In genomic region chr9:21454556-21454955, GRCm38 (mm10) we compare ENCODE assay signal across 20 mouse cellular contexts. TPM values are rescaled to one million over a fixed set of nuclear protein-coding genes. Genes with fewer than 3 reads are reported as not detected.
DNase-seq lines count a peak whose midpoint lies in the region; ATAC-seq and TF ChIP-seq lines count a peak whose summit lies in the region.
"Had no signal": no experiment of that assay in that cellular context is flagged by ENCODE, and none has a peak within 500 bp of the region (broad histone marks: within the 10 kb centered on the region; RNA-seq: fewer than 3 reads in every experiment).

No protein-coding gene starts in this region.

- intact Hi-C loops in gastrocnemius, adult 2 months (cut with DNase I), result no loop called here
- intact Hi-C loops in left cerebral cortex, adult 2 months (cut with DNase I), result no loop called here
- intact Hi-C loops in left cerebral cortex, postnatal 25 days (cut with DNase I), result no loop called here

- no peak overlapping the region for H3K4me3 ChIP-seq in gastrocnemius, adult 2 months
- no peak overlapping the region for H3K4me3 ChIP-seq in left cerebral cortex, adult 2 months
- peak overlapping the region; percentile 56 for H3K4me3 ChIP-seq in megakaryocyte, embryonic 14.5 days (replicated peaks)
- H3K4me3 ChIP-seq: liver, embryonic 15.5 days; midbrain, embryonic 12.5 days; neural tube, embryonic 15.5 days had no signal

- peaks cover 66% of the 10 kb centered on the region for H3K36me3 ChIP-seq in megakaryocyte, embryonic 14.5 days (replicated peaks; ENCODE audit: low read length)
- H3K36me3 ChIP-seq: neural tube, embryonic 15.5 days had no signal

- TF ChIP-seq CTCF in gastrocnemius, adult 2 months (IDR thresholded peaks at IDR 0.05), result no peak
- TF ChIP-seq CTCF in left cerebral cortex, adult 2 months (IDR thresholded peaks at IDR 0.05), result no peak

- ATAC-seq in megakaryocyte, adult 5-6 weeks (ENCODE audit: poor library complexity, severe bottlenecking), result no peak
- ATAC-seq: forebrain, embryonic 14.5 days; hindbrain, embryonic 16.5 days; intestine, embryonic 16.5 days had no signal

- peaks cover 100% of the 10 kb centered on the region for H3K4me1 ChIP-seq in megakaryocyte, embryonic 14.5 days
- H3K4me1 ChIP-seq: midbrain, embryonic 12.5 days had no signal

- no peaks in the 10 kb centered on the region for H3K9me3 ChIP-seq in megakaryocyte, embryonic 14.5 days
- H3K9me3 ChIP-seq: liver, embryonic 15.5 days; midbrain, embryonic 12.5 days; neural tube, embryonic 15.5 days had no signal

- no peak for DNase-seq in gastrocnemius, adult 2 months
- DNase-seq in gastrocnemius, postnatal 4 days (ENCODE audit: low spot score in 2 of 2), result no peak
- DNase-seq in left cerebral cortex, adult 2 months (ENCODE audit: extremely low spot score in 1 of 2, low spot score in 2 of 2), result no peak
- no peak for DNase-seq in left cerebral cortex, postnatal 25 days (ENCODE audit: low spot score in 2 of 2)
- no peak for DNase-seq in thymus, postnatal 10 days (ENCODE audit: low spot score in 2 of 2)
- DNase-seq: adrenal gland, postnatal 10 days; cerebellum, adult 9-10 months; gastrocnemius, postnatal 10 days; heart, adult 11 months; layer of hippocampus, postnatal 36 days; liver had no signal

- peak overlapping the region; percentile 40; the same call in 1 of the 2 replicates for H3K27ac ChIP-seq in gastrocnemius, adult 2 months
- peak overlapping the region; percentile 74; the same call in 1 of the 2 replicates for H3K27ac ChIP-seq in left cerebral cortex, adult 2 months
- H3K27ac ChIP-seq: kidney, postnatal 0 days; liver, embryonic 15.5 days; midbrain, embryonic 12.5 days; neural tube, embryonic 15.5 days had no signal

- H3K27me3 ChIP-seq in megakaryocyte, embryonic 14.5 days (replicated peaks), result no peaks in the 10 kb centered on the region
- H3K27me3 ChIP-seq: liver, embryonic 15.5 days; midbrain, embryonic 12.5 days; neural tube, embryonic 15.5 days had no signal

RNA-seq across cellular contexts. Expression of gene Dnm2, which starts 29.8 kb away (rescaled TPM):
- 10 to 100 TPM; 38.2 to 41.8 TPM for total RNA-seq in gastrocnemius, adult 2 months (2021)
- total RNA-seq in gastrocnemius, postnatal 4 days (2021), result 10 to 100 TPM; 75.0 to 86.0 TPM
- total RNA-seq in left cerebral cortex, adult 2 months (2021), result 10 to 100 TPM; 56.1 to 61.0 TPM
- 10 to 100 TPM; 55.5 to 63.4 TPM for total RNA-seq in left cerebral cortex, postnatal 25 days (2021)
- polyA plus RNA-seq in megakaryocyte, embryonic 14.5 days (2012; ENCODE audit: insufficient read depth, low replicate concordance), result 714 and 929 TPM in 2 replicates
- total RNA-seq in megakaryocyte, adult 5-6 weeks (2015), result 94.9 and 101 TPM in 2 replicates
- total RNA-seq in megakaryocyte, adult 5-6 weeks (2017), result 131 and 144 TPM in 2 replicates

RNA-seq across cellular contexts. Expression of gene Qtrt1, which starts 42.9 kb away (rescaled TPM):
- 1 to 10 TPM; 7.0 to 8.4 TPM for total RNA-seq in gastrocnemius, adult 2 months (2021)
- 10 to 100 TPM; 15.1 to 18.5 TPM for total RNA-seq in gastrocnemius, postnatal 4 days (2021)
- 10 to 100 TPM; 26.2 to 35.7 TPM for total RNA-seq in left cerebral cortex, adult 2 months (2021)
- total RNA-seq in left cerebral cortex, postnatal 25 days (2021), result 10 to 100 TPM; 22.2 to 30.7 TPM
- 20.1 and 20.7 TPM in 2 replicates for polyA plus RNA-seq in megakaryocyte, embryonic 14.5 days (2012; ENCODE audit: insufficient read depth, low replicate concordance)
- 5.4 and 11.8 TPM in 2 replicates for total RNA-seq in megakaryocyte, adult 5-6 weeks (2015)
- 6.7 and 9.8 TPM in 2 replicates for total RNA-seq in megakaryocyte, adult 5-6 weeks (2017)

RNA-seq across cellular contexts. Expression of gene Tmed1, which starts 55.5 kb away (rescaled TPM):
- 10 to 100 TPM; 28.9 to 35.8 TPM for total RNA-seq in gastrocnemius, adult 2 months (2021)
- total RNA-seq in gastrocnemius, postnatal 4 days (2021), result 10 to 100 TPM; 38.3 to 40.6 TPM
- total RNA-seq in left cerebral cortex, adult 2 months (2021), result 10 to 100 TPM; 13.1 to 13.9 TPM
- total RNA-seq in left cerebral cortex, postnatal 25 days (2021), result 10 to 100 TPM; 14.3 to 15.6 TPM
- 6.6 TPM in 1 of 2 replicates, not detected in the other for polyA plus RNA-seq in megakaryocyte, embryonic 14.5 days (2012; ENCODE audit: insufficient read depth, low replicate concordance)
- 5.4 and 6.2 TPM in 2 replicates for total RNA-seq in megakaryocyte, adult 5-6 weeks (2015)
- 8.7 and 9.3 TPM in 2 replicates for total RNA-seq in megakaryocyte, adult 5-6 weeks (2017)
